8 mouse cellular contexts compared by ENCODE assay signal in genomic region chr11:4638261-4638660, GRCm38 (mm10). TPM values are rescaled to one million over a fixed set of nuclear protein-coding genes. Genes with fewer than 3 reads are reported as not detected.
A peak's percentile ranks its signal among the peaks of the same experiment; 100 is the strongest.
DNase-seq lines count a peak whose midpoint lies in the region; ATAC-seq and TF ChIP-seq lines count a peak whose summit lies in the region.

No protein-coding gene starts in this region.

- DNase-seq in heart, postnatal 4 days: no peak
- DNase-seq in MEL (ENCODE audit: low read depth, low spot score): no peak
- DNase-seq in hindbrain, embryonic 10.5 days (ENCODE audit: low spot score): no peak
- DNase-seq in urinary bladder, postnatal 10 days (ENCODE audit: low spot score): no peak
- no peak for DNase-seq in cerebellum, adult 9-11 months
- DNase-seq in layer of hippocampus, postnatal 14 days (ENCODE audit: low spot score in 2 of 2): no peak

- no peak for TF ChIP-seq EP300 in MEL (IDR thresholded peaks at IDR 0.05; ENCODE audit: low read depth in 1 of 2, low read length in 2 of 2)

- no peaks in the 10 kb centered on the region for H3K36me3 ChIP-seq in heart, embryonic 15.5 days
- peaks cover 2 to 15% of the 10 kb centered on the region in 2 experiments for H3K36me3 ChIP-seq in MEL (ENCODE audit: control insufficient read depth in 1 of 2, insufficient read depth in 2 of 2, low read length in 2 of 2)
- H3K36me3 ChIP-seq in hindbrain, embryonic 10.5 days: peaks cover 23% of the 10 kb centered on the region

- TF ChIP-seq CTCF in MEL (IDR thresholded peaks at IDR 0.05 in 2 of 3, conservative IDR thresholded peaks at IDR 0.05 in 1 of 3; ENCODE audit: control insufficient read depth in 1 of 3, insufficient read depth in 1 of 3, low read depth in 2 of 3, low read length in 3 of 3, poor library complexity in 1 of 3, severe bottlenecking in 1 of 3): no peak

- H3K27me3 ChIP-seq in heart, embryonic 15.5 days: no peaks in the 10 kb centered on the region
- H3K27me3 ChIP-seq in MEL (ENCODE audit: control insufficient read depth in 1 of 2, insufficient read depth in 2 of 2, low read length in 2 of 2): no peaks in the 10 kb centered on the region
- H3K27me3 ChIP-seq in hindbrain, embryonic 10.5 days (ENCODE audit: insufficient read depth, poor library complexity, severe bottlenecking): no peaks in the 10 kb centered on the region

- peak overlapping the region; percentile 71; the same call in 1 of the 2 replicates for H3K27ac ChIP-seq in heart, embryonic 15.5 days
- peak overlapping the region; percentile 74 for H3K27ac ChIP-seq in MEL (ENCODE audit: control insufficient read depth, low read depth, low read length)
- H3K27ac ChIP-seq in hindbrain, embryonic 10.5 days: peak overlapping the region; percentile 87

- TF ChIP-seq POLR2A in MEL (IDR thresholded peaks at IDR 0.05; ENCODE audit: control insufficient read depth in 1 of 2, insufficient read depth in 1 of 2, low read depth in 1 of 2, low read length in 2 of 2, poor library complexity in 1 of 2): no peak

- no peak for TF ChIP-seq RAD21 in MEL (IDR thresholded peaks at IDR 0.05; ENCODE audit: low read depth, low read length)

- H3K9me3 ChIP-seq in heart, embryonic 15.5 days (replicated peaks): no peaks in the 10 kb centered on the region
- no peaks in the 10 kb centered on the region for H3K9me3 ChIP-seq in MEL (replicated peaks; ENCODE audit: insufficient read depth, low read length)
- no peaks in the 10 kb centered on the region for H3K9me3 ChIP-seq in hindbrain, embryonic 10.5 days

- peaks cover 17% of the 10 kb centered on the region for H3K4me1 ChIP-seq in heart, embryonic 15.5 days (replicated peaks)
- peaks cover 10 to 22% of the 10 kb centered on the region in 2 experiments for H3K4me1 ChIP-seq in MEL (ENCODE audit: control insufficient read depth in 1 of 2, insufficient read depth in 2 of 2, low read length in 2 of 2)
- peaks cover 25% of the 10 kb centered on the region for H3K4me1 ChIP-seq in hindbrain, embryonic 10.5 days (replicated peaks)

- ATAC-seq in heart, embryonic 15.5 days (replicated peaks; ENCODE audit: insufficient number of reproducible peaks, insufficient read depth, low FRiP score, low read depth): no peak
- ATAC-seq in megakaryocyte-erythroid progenitor cell, adult 5-6 weeks (replicated peaks; ENCODE audit: low FRiP score, low TSS enrichment, poor library complexity, severe bottlenecking): peak; percentile 15; the same call in 1 of the 2 replicates

- peak overlapping the region; percentile 73 for H3K9ac ChIP-seq in heart, embryonic 15.5 days
- peak overlapping the region; percentile 83 for H3K9ac ChIP-seq in MEL (ENCODE audit: control insufficient read depth, low read depth, low read length, poor library complexity, severe bottlenecking)

- peak overlapping the region; percentile 67 for H3K4me2 ChIP-seq in heart, embryonic 15.5 days

- H3K79me2 ChIP-seq in MEL (ENCODE audit: control insufficient read depth, insufficient read depth, low read length, poor library complexity): peaks cover 26% of the 10 kb centered on the region

- WGBS in heart, embryonic 15.5 days: 11% methylated on average over 7 of the region's 7 CpGs
- 36% methylated on average over 7 of the region's 7 CpGs for WGBS in hindbrain, embryonic 10.5 days

- H3K4me3 ChIP-seq in heart, embryonic 15.5 days: peak overlapping the region; percentile 86
- peak overlapping the region; percentile 92 to 93 for H3K4me3 ChIP-seq in MEL (ENCODE audit: control insufficient read depth in 1 of 2, insufficient read depth in 1 of 2, low read depth in 2 of 2, low read length in 2 of 2)
- peak overlapping the region; percentile 89 for H3K4me3 ChIP-seq in hindbrain, embryonic 10.5 days

TF ChIP-seq in MEL, 35 proteins besides CTCF, POLR2A, EP300 and RAD21:
- TF ChIP-seq RCOR1 (IDR thresholded peaks at IDR 0.05; ENCODE audit: low read depth, low read length): no peak
- TF ChIP-seq MAX (IDR thresholded peaks at IDR 0.05; ENCODE audit: low read length): no peak
- TF ChIP-seq GATA1 (IDR thresholded peaks at IDR 0.05; ENCODE audit: low read depth, low read length): no peak
- TF ChIP-seq SMC3 (IDR thresholded peaks at IDR 0.05; ENCODE audit: low read depth, low read length): no peak
- TF ChIP-seq MYC (IDR thresholded peaks at IDR 0.05; ENCODE audit: low read depth, low read length): no peak
- TF ChIP-seq TCF12 (IDR thresholded peaks at IDR 0.05; ENCODE audit: low read depth, low read length): no peak
- no peak for TF ChIP-seq E2F4 (IDR thresholded peaks at IDR 0.05; ENCODE audit: borderline replicate concordance, low read depth, low read length)
- no peak for TF ChIP-seq CHD1 (IDR thresholded peaks at IDR 0.05; ENCODE audit: low read depth, low read length)
- TF ChIP-seq CHD2 (IDR thresholded peaks at IDR 0.05; ENCODE audit: low read length): no peak
- no peak for TF ChIP-seq ZMIZ1 (IDR thresholded peaks at IDR 0.05; ENCODE audit: low read depth, low read length)
- no peak for TF ChIP-seq POLR2AphosphoS5 (IDR thresholded peaks at IDR 0.05; ENCODE audit: borderline replicate concordance, low read depth, low read length)

RNA-seq across cellular contexts. Expression of gene Ascc2, which starts 0.7 kb away (rescaled TPM):
- 17.7 and 23.3 TPM in 2 replicates for polyA plus RNA-seq in heart, embryonic 15.5 days (2015; fragmentation: Nextera tagmentation; extraction: Ambion mirVana)
- 10 to 100 TPM; 17.0 to 18.3 TPM for total RNA-seq in heart, postnatal 4 days (2021)
- total RNA-seq in MEL (2012; rRNA removed): 27.5 and 29.4 TPM in 2 replicates
- 10 to 100 TPM; 43.5 to 98.2 TPM for polyA plus RNA-seq in MEL (2012; ENCODE audit: insufficient read depth in 1 of 2, insufficient read length in 2 of 2, low read depth in 1 of 2, low replicate concordance in 2 of 2, missing spikeins in 1 of 2)
- polyA plus RNA-seq in hindbrain, embryonic 10.5 days (2016; fragmentation: Nextera tagmentation; extraction: Ambion mirVana): 33.9 and 35.9 TPM in 2 replicates
- 29.8 and 44.7 TPM in 2 replicates for total RNA-seq in megakaryocyte-erythroid progenitor cell, adult 5-6 weeks (2014; fragmentation: Nextera tagmentation)
- total RNA-seq in megakaryocyte-erythroid progenitor cell, adult 5-6 weeks (2017): 20.7 and 22.6 TPM in 2 replicates
- 10 to 100 TPM; 24.1 to 24.4 TPM for total RNA-seq in layer of hippocampus, postnatal 14 days (2021)

RNA-seq across cellular contexts. Expression of gene Gm11032, which starts 18.4 kb away (rescaled TPM):
- polyA plus RNA-seq in heart, embryonic 15.5 days (2015; fragmentation: Nextera tagmentation; extraction: Ambion mirVana): not detected in 2 replicates
- total RNA-seq in heart, postnatal 4 days (2021): not detected
- total RNA-seq in MEL (2012; rRNA removed): not detected in 2 replicates
- not detected for polyA plus RNA-seq in MEL (2012; ENCODE audit: insufficient read depth in 1 of 2, insufficient read length in 2 of 2, low read depth in 1 of 2, low replicate concordance in 2 of 2, missing spikeins in 1 of 2)
- not detected in 2 replicates for polyA plus RNA-seq in hindbrain, embryonic 10.5 days (2016; fragmentation: Nextera tagmentation; extraction: Ambion mirVana)
- total RNA-seq in megakaryocyte-erythroid progenitor cell, adult 5-6 weeks (2014; fragmentation: Nextera tagmentation): not detected in 2 replicates
- total RNA-seq in megakaryocyte-erythroid progenitor cell, adult 5-6 weeks (2017): not detected in 2 replicates
- not detected for total RNA-seq in layer of hippocampus, postnatal 14 days (2021)

RNA-seq across cellular contexts. Expression of gene Mtmr3, which starts 43.6 kb away (rescaled TPM):
- polyA plus RNA-seq in heart, embryonic 15.5 days (2015; fragmentation: Nextera tagmentation; extraction: Ambion mirVana): 18.9 and 24.1 TPM in 2 replicates
- total RNA-seq in heart, postnatal 4 days (2021): 10 to 100 TPM; 54.1 to 54.3 TPM
- 31.9 and 36.5 TPM in 2 replicates for total RNA-seq in MEL (2012; rRNA removed)
- 10 to 100 TPM in 1 of 2 experiments, not detected in 1; 29.1 TPM for polyA plus RNA-seq in MEL (2012; ENCODE audit: insufficient read depth in 1 of 2, insufficient read length in 2 of 2, low read depth in 1 of 2, low replicate concordance in 2 of 2, missing spikeins in 1 of 2)
- polyA plus RNA-seq in hindbrain, embryonic 10.5 days (2016; fragmentation: Nextera tagmentation; extraction: Ambion mirVana): 28.1 and 31.7 TPM in 2 replicates
- total RNA-seq in megakaryocyte-erythroid progenitor cell, adult 5-6 weeks (2014; fragmentation: Nextera tagmentation): 34.7 and 43.1 TPM in 2 replicates
- 29.1 and 41.1 TPM in 2 replicates for total RNA-seq in megakaryocyte-erythroid progenitor cell, adult 5-6 weeks (2017)
- 10 to 100 TPM; 63.4 to 64.9 TPM for total RNA-seq in layer of hippocampus, postnatal 14 days (2021)
